Mouse (Mus musculus) liver, embryonic 16.5 days (tissue): ENCODE data around the gene Saysd1. TPM values are rescaled to one million over a fixed set of nuclear protein-coding genes. Genes with fewer than 3 reads are reported as not detected.
A peak's percentile ranks its signal among the peaks of the same experiment; 100 is the strongest.

Experiments
- ATAC-seq: fragments of 200-750 bp; cut with Nextera tagmentation; 2 replicates; pipeline ENCODE4 v1.8.0; 2017; ENCODE audit warnings: low read depth, mild to moderate bottlenecking, moderate number of reproducible peaks, moderate library complexity
- H3K27ac ChIP-seq: fragments of 300-500 bp; sonication (generic); 2 replicates; pipeline ENCODE4 v1.5.1; 2014; ENCODE audit warnings: mild to moderate bottlenecking, low read length
- H3K27me3 ChIP-seq: fragments of 300-500 bp; sonication (generic); 2 replicates; pipeline ENCODE4 v1.6.1; 2014; ENCODE audit warnings: low read depth, low read length, mixed read lengths; ENCODE audit not compliant: control insufficient read depth, insufficient read depth
- H3K36me3 ChIP-seq: fragments of 300-500 bp; sonication (generic); 2 replicates; pipeline ENCODE4 v1.6.1; 2014; ENCODE audit warnings: mild to moderate bottlenecking; ENCODE audit not compliant: control insufficient read depth, insufficient read depth
- H3K4me1 ChIP-seq: fragments of 300-500 bp; sonication (generic); 2 replicates; pipeline ENCODE4 v1.6.1; 2014; ENCODE audit warnings: low read depth, low read length, mixed read lengths; ENCODE audit not compliant: control insufficient read depth
- H3K4me2 ChIP-seq: fragments of 300-500 bp; sonication (generic); 2 replicates; pipeline ENCODE4 v1.6.1; 2014; ENCODE audit warnings: low read depth, low read length, mixed read lengths
- H3K4me3 ChIP-seq: fragments of 300-500 bp; sonication (generic); 2 replicates; pipeline ENCODE4 v1.5.1; 2014; ENCODE audit warnings: low read depth, mild to moderate bottlenecking, low read length
- H3K9ac ChIP-seq: fragments of 300-500 bp; sonication (generic); 2 replicates; pipeline ENCODE4 v1.6.1; 2014; ENCODE audit warnings: low read depth, low read length
- H3K9me3 ChIP-seq: fragments of 300-500 bp; sonication (generic); replicated peaks from 2 replicates; pipeline ENCODE4 v1.6.1; 2016; ENCODE audit warnings: low read length; ENCODE audit not compliant: control insufficient read depth
- WGBS: fragments of 180-500 bp; shearing (Covaris S2); extraction: QIAGEN DNeasy Blood & Tissue Kit; methylation state at CpG from one replicate; pipeline ENCODE4 v1.1.7; 2014; ENCODE audit not compliant: insufficient replicate concordance; 5-methylcytosine and 5-hydroxymethylcytosine counted together
- polyA plus RNA-seq: library from polyadenylated mRNA; unstranded; fragments of >200 nt; fragmentation: Nextera tagmentation; extraction: Ambion mirVana; gene quantifications from 2 replicates; pipeline ENCODE4 v1.2.1, GENCODE M21; 2015

Gene Saysd1
- polyA plus RNA-seq, 1 experiment from 2014 or later = 4.0 TPM

DNA sequence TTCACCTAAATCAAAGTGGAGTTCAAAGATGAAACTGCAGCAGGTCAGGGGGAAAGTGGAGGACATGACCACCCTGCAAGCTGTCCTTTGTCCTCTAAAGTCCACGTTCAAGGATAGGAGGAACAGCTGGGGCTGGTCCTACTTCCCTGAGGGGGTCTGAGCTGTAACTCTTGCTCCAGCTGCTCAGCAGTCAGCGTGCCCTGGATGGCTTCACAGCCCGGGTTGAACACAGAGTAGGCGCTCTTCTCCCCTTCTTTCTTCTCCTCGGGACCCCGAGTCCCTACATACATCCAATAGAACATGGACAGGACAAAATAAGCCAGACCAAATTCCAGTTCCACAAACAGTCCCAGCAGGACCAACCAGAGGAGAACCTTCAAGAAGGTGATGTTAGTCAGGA lies 61.2 kb downstream of the Saysd1 start:
- Histone ChIP-seq H3K9me3 (no peaks in the 10 kb centered on the region), H3K4me2 (no peak overlapping the region), H3K9ac (no peak overlapping the region), H3K36me3 (no peaks in the 10 kb centered on the region), H3K4me3 (no peak overlapping the region), H3K4me1 (peaks cover 12% of the 10 kb centered on the region), H3K27ac (no peak overlapping the region), H3K27me3 (no peaks in the 10 kb centered on the region)
- ATAC-seq = no peak
- 59% methylated on average over 6 of the region's 6 CpGs for WGBS

DNA sequence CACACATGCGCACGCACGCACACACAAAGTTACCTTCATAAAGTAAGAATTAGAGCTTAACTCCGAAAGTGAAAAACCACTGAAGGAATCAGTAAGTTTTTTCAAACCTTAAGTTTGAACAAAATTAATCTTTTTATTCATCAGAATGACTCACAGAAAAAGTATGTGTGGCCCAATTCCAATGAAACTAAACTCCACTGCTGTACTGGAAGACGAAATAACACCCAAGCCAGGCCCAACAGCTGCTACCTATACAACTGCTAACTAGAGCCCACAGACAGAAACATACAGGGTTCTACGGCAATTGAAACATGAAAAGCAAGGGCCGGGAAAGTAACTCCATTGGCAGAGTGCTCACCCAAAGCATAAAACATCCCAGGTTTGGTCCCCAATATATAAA lies 62.8 kb downstream of the Saysd1 start:
- no peak for ATAC-seq
- no peak overlapping the region for H3K4me3 ChIP-seq
- H3K9me3 ChIP-seq = no peaks in the 10 kb centered on the region
- no peak overlapping the region for H3K27ac ChIP-seq
- peaks cover 8% of the 10 kb centered on the region for H3K4me1 ChIP-seq
- H3K36me3 ChIP-seq = no peaks in the 10 kb centered on the region
- WGBS = 77% methylated on average over 7 of the region's 7 CpGs
- no peak overlapping the region for H3K4me2 ChIP-seq
- no peaks in the 10 kb centered on the region for H3K27me3 ChIP-seq
- H3K9ac ChIP-seq = no peak overlapping the region

- no peak overlapping the region for H3K27ac ChIP-seq
- ATAC-seq = no peak
- H3K9ac ChIP-seq = no peak overlapping the region
- H3K27me3 ChIP-seq = no peaks in the 10 kb centered on the region
- no peaks in the 10 kb centered on the region for H3K36me3 ChIP-seq
- H3K4me1 ChIP-seq = peaks cover under 1% of the 10 kb centered on the region; the same call in 1 of the 2 replicates
- H3K4me3 ChIP-seq = no peak overlapping the region
- no peak overlapping the region for H3K4me2 ChIP-seq
- WGBS = 60% methylated on average over 1 of the region's 1 CpGs
- no peaks in the 10 kb centered on the region for H3K9me3 ChIP-seq
Observed at GRCm38 (mm10) chr14:20074759-20075158, 63.6 kb downstream of the Saysd1 start.

GRCm38 (mm10) chr14:20070629-20071028 lies 67.7 kb downstream of the Saysd1 start:
- no peak overlapping the region for H3K27ac ChIP-seq
- no peak for ATAC-seq
- no peak overlapping the region for H3K4me2 ChIP-seq
- no peaks in the 10 kb centered on the region for H3K36me3 ChIP-seq
- H3K27me3 ChIP-seq = no peaks in the 10 kb centered on the region
- no peak overlapping the region for H3K9ac ChIP-seq
- H3K4me1 ChIP-seq = no peaks in the 10 kb centered on the region
- H3K9me3 ChIP-seq = no peaks in the 10 kb centered on the region
- H3K4me3 ChIP-seq = no peak overlapping the region

- Histone ChIP-seq H3K27ac (no peak overlapping the region), H3K4me1 (no peaks in the 10 kb centered on the region), H3K27me3 (no peaks in the 10 kb centered on the region), H3K9me3 (no peaks in the 10 kb centered on the region), H3K4me2 (no peak overlapping the region), H3K9ac (no peak overlapping the region), H3K36me3 (no peaks in the 10 kb centered on the region), H3K4me3 (no peak overlapping the region)
- no peak for ATAC-seq
- 66% methylated on average over 2 of the region's 2 CpGs for WGBS
Observed at GRCm38 (mm10) chr14:20068365-20068764, 70.0 kb downstream of the Saysd1 start.

GRCm38 (mm10) chr14:20067293-20068074 lies 70.8 kb downstream of the Saysd1 start:
- no peak overlapping the region for H3K4me3 ChIP-seq
- H3K4me1 ChIP-seq = no peaks in the 10 kb centered on the region
- H3K27ac ChIP-seq = no peak overlapping the region
- H3K27me3 ChIP-seq = no peaks in the 10 kb centered on the region
- H3K36me3 ChIP-seq = no peaks in the 10 kb centered on the region
- WGBS = 28% methylated on average over 18 of the region's 18 CpGs
- H3K9ac ChIP-seq = no peak overlapping the region
- H3K4me2 ChIP-seq = no peak overlapping the region
- no peaks in the 10 kb centered on the region for H3K9me3 ChIP-seq
- ATAC-seq = 0 out of 2 replicates have a peak, but pooled peaks have one; percentile 21

GRCm38 (mm10) chr14:20064771-20065170 lies 73.6 kb downstream of the Saysd1 start:
- no peaks in the 10 kb centered on the region for H3K27me3 ChIP-seq
- H3K9ac ChIP-seq = no peak overlapping the region
- H3K27ac ChIP-seq = no peak overlapping the region
- H3K4me3 ChIP-seq = no peak overlapping the region
- H3K36me3 ChIP-seq = no peaks in the 10 kb centered on the region
- no peak overlapping the region for H3K4me2 ChIP-seq
- no peaks in the 10 kb centered on the region for H3K4me1 ChIP-seq
- no peaks in the 10 kb centered on the region for H3K9me3 ChIP-seq
- no peak for ATAC-seq

- ATAC-seq = no peak
- H3K9me3 ChIP-seq = no peaks in the 10 kb centered on the region
- 31% methylated on average over 2 of the region's 2 CpGs for WGBS
- no peak overlapping the region for H3K4me2 ChIP-seq
- H3K9ac ChIP-seq = no peak overlapping the region
- H3K27ac ChIP-seq = no peak overlapping the region
- H3K27me3 ChIP-seq = no peaks in the 10 kb centered on the region
- H3K4me1 ChIP-seq = no peaks in the 10 kb centered on the region
- no peaks in the 10 kb centered on the region for H3K36me3 ChIP-seq
- H3K4me3 ChIP-seq = no peak overlapping the region
Observed at GRCm38 (mm10) chr14:20048481-20048835, 89.9 kb downstream of the Saysd1 start.

GRCm38 (mm10) chr14:20047814-20048480 lies 90.4 kb downstream of the Saysd1 start:
- H3K9me3 ChIP-seq = no peaks in the 10 kb centered on the region
- no peaks in the 10 kb centered on the region for H3K36me3 ChIP-seq
- no peak overlapping the region for H3K4me2 ChIP-seq
- H3K27ac ChIP-seq = no peak overlapping the region
- 44% methylated on average over 3 of the region's 3 CpGs for WGBS
- ATAC-seq = no peak
- H3K4me3 ChIP-seq = no peak overlapping the region
- no peaks in the 10 kb centered on the region for H3K4me1 ChIP-seq
- no peak overlapping the region for H3K9ac ChIP-seq
- no peaks in the 10 kb centered on the region for H3K27me3 ChIP-seq
